Mouse (Mus musculus) liver, adult 2 months (tissue): Measurements from ENCODE around the gene Antxr2. TPM values are rescaled to one million over a fixed set of nuclear protein-coding genes. Genes with fewer than 3 reads are reported as not detected.

Source experiments
- DNase-seq: peaks from one replicate; pipeline ENCODE4 v3.0.0-alpha.2; 2011; ENCODE audit warnings: low read depth, low spot score; ENCODE audit errors: extremely low read depth
- H3K27ac ChIP-seq: fragments of 200-500 bp; replicated peaks from 2 replicates; pipeline ENCODE4 v1.5.1; 2012; ENCODE audit warnings: low read depth, mild to moderate bottlenecking, control low read depth, inconsistent platforms, low read length; ENCODE audit not compliant: insufficient read depth
- H3K27me3 ChIP-seq: fragments of 200-500 bp; 2 replicates; pipeline ENCODE4 v1.6.1; 2012; ENCODE audit warnings: mild to moderate bottlenecking, moderate library complexity, low read length, inconsistent platforms; ENCODE audit not compliant: control insufficient read depth, insufficient read depth
- H3K36me3 ChIP-seq: fragments of 200-500 bp; 2 replicates; pipeline ENCODE4 v1.6.1; 2012; ENCODE audit warnings: low read length, inconsistent platforms; ENCODE audit not compliant: control insufficient read depth, insufficient read depth
- H3K4me1 ChIP-seq: fragments of 200-500 bp; 2 replicates; pipeline ENCODE4 v1.6.1; 2011; ENCODE audit warnings: low read length; ENCODE audit not compliant: control insufficient read depth, insufficient read depth
- H3K4me3 ChIP-seq: fragments of 200-500 bp; 2 replicates; pipeline ENCODE4 v1.5.1; 2011; ENCODE audit warnings: low read depth, mild to moderate bottlenecking, control low read depth, low read length, moderate library complexity; ENCODE audit not compliant: insufficient read depth
- H3K79me2 ChIP-seq: fragments of 200-500 bp; 2 replicates; pipeline ENCODE4 v1.6.1; 2012; ENCODE audit warnings: inconsistent platforms, mild to moderate bottlenecking, low read length, moderate library complexity; ENCODE audit not compliant: control insufficient read depth, insufficient read depth
- H3K9ac ChIP-seq: fragments of 200-500 bp; 2 replicates; pipeline ENCODE4 v1.6.1; 2012; ENCODE audit warnings: low read depth, mild to moderate bottlenecking, control low read depth, inconsistent platforms, low read length
- CTCF ChIP-seq: fragments of 200-500 bp; IDR thresholded peaks from 2 replicates; pipeline ENCODE4 v1.5.1; 2011; ENCODE audit warnings: low read depth, low read length, control low read depth
- POLR2A ChIP-seq: fragments of 200-500 bp; IDR thresholded peaks from 2 replicates; pipeline ENCODE4 v1.6.1; 2011; ENCODE audit warnings: low read length, control low read depth; ENCODE audit not compliant: insufficient read depth; ENCODE audit errors: extremely low read depth
- WGBS: fragments of 180-500 bp; shearing (Covaris S2); methylation state at CpG from one replicate; pipeline ENCODE4 v1.1.7; 2018; 5-methylcytosine and 5-hydroxymethylcytosine counted together
- polyA plus RNA-seq: library from polyadenylated mRNA; depleted of rRNA; stranded (reverse); fragments of >200 nt; gene quantifications from 2 replicates; pipeline ENCODE4 v1.2.3, GENCODE M21; 2012
- total RNA-seq: library from RNA; depleted of rRNA; stranded (reverse); fragments of >200 nt; gene quantifications from 2 replicates; pipeline ENCODE4 v1.2.3, GENCODE M21; 2014

Gene Antxr2
- total and polyA plus RNA-seq, 2 experiments = 5.5 to 24.9 TPM

DNA sequence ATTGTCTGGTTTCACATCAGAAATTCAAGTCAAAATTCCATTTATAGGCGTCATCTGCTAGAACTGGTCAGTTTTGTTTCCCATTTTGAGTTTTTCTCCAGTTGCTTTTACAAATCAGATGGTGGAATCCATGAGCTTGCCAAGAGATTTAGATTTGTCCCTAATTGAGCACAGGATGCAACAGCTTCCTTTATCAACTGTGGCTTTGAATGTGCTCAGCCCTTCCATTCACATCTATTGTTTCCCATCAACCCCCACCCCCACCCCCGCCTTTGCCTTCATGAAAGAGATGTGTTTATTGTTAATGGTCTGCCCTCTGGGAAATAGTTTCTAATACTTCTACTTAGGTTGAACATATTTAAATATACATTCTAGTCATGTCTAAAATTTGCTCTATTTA is 149.4 kb downstream of the Antxr2 start:
- no peak overlapping the region for H3K27ac ChIP-seq
- H3K4me3 ChIP-seq = no peak overlapping the region
- peaks cover 18% of the 10 kb centered on the region for H3K36me3 ChIP-seq
- no peak overlapping the region for H3K9ac ChIP-seq
- H3K4me1 ChIP-seq = peaks cover 8% of the 10 kb centered on the region
- H3K27me3 ChIP-seq = no peaks in the 10 kb centered on the region
- TF ChIP-seq CTCF (no peak), POLR2A (no peak)
- WGBS = 86% methylated on average over 2 of the region's 2 CpGs
- H3K79me2 ChIP-seq = no peaks in the 10 kb centered on the region
- DNase-seq = no peak

- H3K27ac ChIP-seq = no peak overlapping the region
- no peaks in the 10 kb centered on the region for H3K27me3 ChIP-seq
- no peaks in the 10 kb centered on the region for H3K79me2 ChIP-seq
- TF ChIP-seq CTCF (no peak), POLR2A (no peak)
- WGBS = 87% methylated on average over 8 of the region's 8 CpGs
- H3K4me3 ChIP-seq = no peak overlapping the region
- H3K4me1 ChIP-seq = peaks cover 11% of the 10 kb centered on the region
- peaks cover 6% of the 10 kb centered on the region for H3K36me3 ChIP-seq
- no peak for DNase-seq
- no peak overlapping the region for H3K9ac ChIP-seq
Measured at GRCm38 (mm10) chr5:97880115-97880514, 150.7 kb downstream of the Antxr2 start.

DNA sequence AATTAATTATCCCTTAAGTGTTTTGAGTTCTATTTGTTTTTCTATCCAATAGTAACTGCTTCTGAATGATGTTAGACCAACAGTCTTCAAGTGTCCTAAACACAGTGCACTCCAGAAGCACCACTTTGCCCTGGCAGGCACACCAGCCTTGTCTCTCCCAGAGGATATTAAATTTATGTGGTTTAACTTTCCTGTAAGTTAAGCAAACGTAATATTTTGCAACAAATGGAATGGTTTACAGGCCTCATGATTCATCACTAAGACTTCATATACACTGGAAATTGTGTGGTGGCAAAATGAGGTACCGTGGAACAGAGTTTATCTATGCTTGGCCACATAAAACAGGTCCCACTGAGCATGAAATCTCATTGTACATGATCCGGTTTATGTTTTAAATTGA is 152.0 kb downstream of the Antxr2 start:
- TF ChIP-seq CTCF = no peak
- no peak for TF ChIP-seq POLR2A
- no peak overlapping the region for H3K4me3 ChIP-seq
- no peak overlapping the region for H3K9ac ChIP-seq
- H3K79me2 ChIP-seq = no peaks in the 10 kb centered on the region
- no peak overlapping the region for H3K27ac ChIP-seq
- peaks cover 11% of the 10 kb centered on the region for H3K4me1 ChIP-seq
- DNase-seq = no peak
- H3K36me3 ChIP-seq = no peaks in the 10 kb centered on the region
- WGBS = 76% methylated on average over 3 of the region's 3 CpGs
- no peaks in the 10 kb centered on the region for H3K27me3 ChIP-seq

- Histone ChIP-seq H3K36me3 (no peaks in the 10 kb centered on the region), H3K4me3 (no peak overlapping the region), H3K9ac (no peak overlapping the region), H3K27ac (no peak overlapping the region), H3K4me1 (peaks cover 11% of the 10 kb centered on the region), H3K27me3 (no peaks in the 10 kb centered on the region), H3K79me2 (no peaks in the 10 kb centered on the region)
- 14% methylated on average over 1 of the region's 1 CpGs for WGBS
- DNase-seq = peak; percentile 73
- no peak for TF ChIP-seq CTCF
- no peak for TF ChIP-seq POLR2A
Measured at GRCm38 (mm10) chr5:97878215-97878794, 152.5 kb downstream of the Antxr2 start.

- peak; percentile 83 for DNase-seq
- Histone ChIP-seq H3K4me1 (peaks cover 11% of the 10 kb centered on the region), H3K4me3 (no peak overlapping the region), H3K27me3 (no peaks in the 10 kb centered on the region), H3K79me2 (no peaks in the 10 kb centered on the region), H3K9ac (no peak overlapping the region), H3K27ac (no peak overlapping the region), H3K36me3 (no peaks in the 10 kb centered on the region)
- WGBS = 32% methylated on average over 2 of the region's 2 CpGs
- TF ChIP-seq POLR2A (no peak), CTCF (no peak)
Measured at GRCm38 (mm10) chr5:97876895-97877294, 153.9 kb downstream of the Antxr2 start.

GRCm38 (mm10) chr5:97867921-97868320 is 162.9 kb downstream of the Antxr2 start:
- H3K9ac ChIP-seq = no peak overlapping the region
- H3K79me2 ChIP-seq = no peaks in the 10 kb centered on the region
- H3K4me1 ChIP-seq = no peaks in the 10 kb centered on the region
- H3K4me3 ChIP-seq = no peak overlapping the region
- TF ChIP-seq CTCF (no peak), POLR2A (no peak)
- DNase-seq = no peak
- H3K27me3 ChIP-seq = no peaks in the 10 kb centered on the region
- WGBS = 24% methylated on average over 2 of the region's 2 CpGs
- H3K36me3 ChIP-seq = no peaks in the 10 kb centered on the region
- no peak overlapping the region for H3K27ac ChIP-seq
